16 mouse cellular contexts compared by ENCODE assay signal in the genomic region with DNA sequence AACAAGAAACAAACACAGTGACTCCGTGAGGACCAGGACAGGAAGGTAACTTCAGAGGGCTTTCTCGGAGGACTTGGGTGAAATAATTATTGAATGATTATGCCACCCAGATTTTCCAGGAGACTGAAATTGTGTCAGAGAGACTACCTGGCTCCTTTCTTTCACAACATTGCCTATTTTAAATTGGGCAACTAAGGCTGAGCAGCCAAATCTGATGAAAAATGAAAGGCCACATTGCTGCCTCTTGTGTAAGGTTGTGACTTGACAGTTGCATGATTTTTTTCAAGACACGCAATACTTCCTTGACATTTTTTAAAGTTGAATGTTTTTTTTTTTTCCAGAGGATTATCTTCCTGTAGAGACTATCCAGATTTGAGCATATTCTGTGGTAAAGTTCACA.
"Had no signal": no experiment of that assay in that cellular context is flagged by ENCODE, and none has a peak within 500 bp of the region (broad histone marks: within the 10 kb centered on the region; RNA-seq: fewer than 3 reads in every experiment).

No protein-coding gene starts in this region.

- H3K27me3 ChIP-seq: midbrain, embryonic 12.5 days; neural tube, embryonic 13.5 days; stomach, embryonic 15.5 days had no signal

- H3K4me1 ChIP-seq: midbrain, embryonic 10.5 days; midbrain, embryonic 12.5 days; neural tube, embryonic 13.5 days; stomach, embryonic 15.5 days had no signal

- H3K4me2 ChIP-seq: lung, embryonic 14.5 days; midbrain, embryonic 12.5 days; neural tube, embryonic 13.5 days; stomach, embryonic 15.5 days had no signal

- H3K4me3 ChIP-seq: midbrain, embryonic 10.5 days; midbrain, embryonic 12.5 days; myocyte; neural tube, embryonic 13.5 days; stomach, embryonic 15.5 days had no signal

- H3K27ac ChIP-seq: midbrain, embryonic 10.5 days; midbrain, embryonic 12.5 days; neural tube, embryonic 13.5 days; stomach, embryonic 15.5 days; stomach, postnatal 0 days had no signal

- H3K36me3 ChIP-seq: midbrain, embryonic 10.5 days; midbrain, embryonic 12.5 days; neural tube, embryonic 13.5 days; stomach, embryonic 15.5 days had no signal

- DNase-seq: lung, adult 18-20 months; lung, embryonic 14.5 days; lung, postnatal 10 days; lung, postnatal 4 days; midbrain, embryonic 14.5 days; right cerebral cortex, postnatal 14 days; thymus, adult 2 months; thymus, postnatal 25 days; thymus, postnatal 4 days had no signal

- ATAC-seq: midbrain, embryonic 16.5 days had no signal

- H3K9ac ChIP-seq: lung, embryonic 14.5 days; midbrain, embryonic 12.5 days; neural tube, embryonic 13.5 days; stomach, embryonic 15.5 days had no signal

- H3K9me3 ChIP-seq: midbrain, embryonic 10.5 days; midbrain, embryonic 12.5 days; neural tube, embryonic 13.5 days; stomach, embryonic 15.5 days had no signal
